Mouse (Mus musculus): Measurements from ENCODE around the gene Fam114a1.

DNA sequence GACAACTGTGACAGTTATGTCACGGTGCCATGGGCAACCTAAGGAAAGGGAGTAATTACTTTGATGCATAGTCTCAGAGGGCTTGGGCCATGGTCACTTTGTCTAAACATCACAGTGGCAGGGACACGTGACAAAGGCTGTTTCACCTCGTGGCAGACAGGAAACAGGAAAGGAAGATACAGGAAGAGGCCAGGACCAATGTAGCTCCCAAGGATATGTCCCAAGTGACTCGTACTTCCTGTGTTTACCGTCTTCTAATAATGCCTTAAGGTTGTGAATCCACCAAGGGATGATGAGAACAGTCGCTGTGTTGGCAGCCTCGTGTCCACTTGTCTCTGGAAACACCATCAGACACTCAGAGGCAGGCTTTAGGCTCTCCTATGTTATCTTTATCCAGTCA is 16.1 kb downstream of the Fam114a1 start:
- TF ChIP-seq CHD2 (IDR thresholded peaks at IDR 0.05; ENCODE audit: low read depth, low read length): no peak
- no peak for TF ChIP-seq HCFC1 (IDR thresholded peaks at IDR 0.05; ENCODE audit: borderline replicate concordance, insufficient read depth, low read length)
- no peak for TF ChIP-seq MAFK (IDR thresholded peaks at IDR 0.05; ENCODE audit: insufficient read depth, low read depth, low read length)
- TF ChIP-seq ZNF384 (IDR thresholded peaks at IDR 0.05; ENCODE audit: low read depth, low read length): no peak
